Mouse (Mus musculus) embryonic fibroblast, embryonic 13.5 days (primary cell): ENCODE data around the gene Upb1.

Experiments
- CTCF ChIP-seq: IDR thresholded peaks from 2 replicates; pipeline ENCODE4 v1.5.1; 2011; ENCODE audit warnings: mild to moderate bottlenecking, control low read depth, low read length, moderate library complexity, borderline replicate concordance; ENCODE audit not compliant: insufficient read depth
- POLR2A ChIP-seq: IDR thresholded peaks from 2 replicates; pipeline ENCODE4 v1.6.1; 2011; ENCODE audit warnings: low read depth, mild to moderate bottlenecking, control low read depth, low read length, moderate library complexity

DNA sequence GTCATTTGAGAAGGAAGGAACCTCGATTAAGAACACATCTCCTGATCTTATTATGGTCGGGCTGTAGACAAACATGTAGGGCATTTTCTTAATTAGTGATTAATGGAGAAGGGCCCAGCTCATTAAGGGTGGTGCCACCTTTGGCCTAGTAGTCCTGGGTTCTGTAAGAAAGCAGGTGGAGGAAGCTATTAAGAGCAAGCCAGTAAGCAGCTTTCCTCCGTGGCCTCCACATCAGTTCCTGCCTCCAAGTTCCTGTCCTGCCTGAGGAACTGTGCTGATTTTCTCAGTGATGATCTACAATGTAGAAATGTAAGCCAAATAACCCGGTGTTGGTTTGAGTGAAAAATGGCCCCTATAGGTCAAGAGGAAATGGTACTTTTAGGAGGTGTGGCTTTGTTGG lies 57.4 kb downstream of the Upb1 start:
- TF ChIP-seq POLR2A (no peak), CTCF (no peak)
